Mouse (Mus musculus) adrenal gland (tissue): ENCODE data around the gene March7.

Source experiments
- intact Hi-C: fragments of 180-260 bp; cut with DNase I; formaldehyde crosslinking; loops from one replicate; pipeline ENCODE4 v1.15.1; 2025

Gene March7

GRCm38 (mm10) chr2:60283751-60284466, 74.2 kb downstream of the March7 start:
- intact Hi-C loops, result no loop called here

GRCm38 (mm10) chr2:60284467-60284821, 74.8 kb downstream of the March7 start, which contains the start of gene Cd302:
TSS of gene Cd302 (minus strand) at chr2:60284488.
- intact Hi-C loops, result no loop called here

GRCm38 (mm10) chr2:60285107-60285617, 75.5 kb downstream of the March7 start:
- intact Hi-C loops, result no loop called here

GRCm38 (mm10) chr2:60288606-60289005, 78.9 kb downstream of the March7 start:
- intact Hi-C loops, result no loop called here

GRCm38 (mm10) chr2:60289451-60289850, 79.8 kb downstream of the March7 start:
- intact Hi-C loops, result no loop called here

- intact Hi-C loops, result no loop called here
These were observed 81.7 kb downstream of the March7 start for GRCm38 (mm10) chr2:60291381-60291780.

- intact Hi-C loops, result no loop called here
These were observed 88.6 kb downstream of the March7 start for GRCm38 (mm10) chr2:60298266-60298665.

- intact Hi-C loops, result no loop called here
These were observed 89.6 kb downstream of the March7 start for GRCm38 (mm10) chr2:60299323-60299722.
